Mouse (Mus musculus) erythroblast, embryonic 14.5 days (primary cell): ENCODE results near the gene Sbpl.
"Not testable (repeated sequence)": the region's sequence is repeated elsewhere in the genome, so short reads cannot be mapped to it uniquely, and the experiment has no call there.

Experiments
- GATA1 ChIP-seq: IDR thresholded peaks from 2 replicates; pipeline ENCODE4 v1.6.1; 2012; ENCODE audit warnings: low read length, inconsistent platforms, mixed read lengths
- TAL1 ChIP-seq: IDR thresholded peaks from 3 replicates; pipeline ENCODE4 v1.6.1; 2012; ENCODE audit warnings: low read length, inconsistent platforms, mixed read lengths

DNA sequence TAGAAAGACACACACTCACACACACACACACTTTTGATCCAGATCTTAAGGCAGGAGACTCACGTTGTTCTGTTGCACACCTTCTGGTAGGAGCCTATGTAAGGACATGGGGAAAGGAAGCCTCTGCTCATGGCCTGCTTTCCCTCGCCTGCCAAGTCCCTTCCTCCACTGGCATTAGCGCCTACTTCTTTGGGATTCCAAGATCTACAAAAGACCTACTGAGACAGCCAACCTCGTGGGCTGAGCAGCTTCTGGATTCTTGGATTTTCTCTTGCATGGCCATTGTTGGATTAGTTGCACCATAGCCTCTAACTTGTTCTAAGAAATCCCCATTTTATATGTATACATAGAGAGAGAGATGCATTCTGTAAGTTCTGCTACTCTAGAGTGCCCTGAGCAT, 4.2 kb downstream of the Sbpl start:
- not testable (repeated sequence) for TF ChIP-seq GATA1, TAL1
